Mouse (Mus musculus) thymus, postnatal 36 days (tissue): ENCODE data around the gene Chrm3.

Experiments used
- DNase-seq, 2 experiments: peaks; one replicate each; pipeline ENCODE4 v3.0.0; 2022; ENCODE audit warnings: mixed read lengths in 2 of 2

Gene Chrm3

DNA sequence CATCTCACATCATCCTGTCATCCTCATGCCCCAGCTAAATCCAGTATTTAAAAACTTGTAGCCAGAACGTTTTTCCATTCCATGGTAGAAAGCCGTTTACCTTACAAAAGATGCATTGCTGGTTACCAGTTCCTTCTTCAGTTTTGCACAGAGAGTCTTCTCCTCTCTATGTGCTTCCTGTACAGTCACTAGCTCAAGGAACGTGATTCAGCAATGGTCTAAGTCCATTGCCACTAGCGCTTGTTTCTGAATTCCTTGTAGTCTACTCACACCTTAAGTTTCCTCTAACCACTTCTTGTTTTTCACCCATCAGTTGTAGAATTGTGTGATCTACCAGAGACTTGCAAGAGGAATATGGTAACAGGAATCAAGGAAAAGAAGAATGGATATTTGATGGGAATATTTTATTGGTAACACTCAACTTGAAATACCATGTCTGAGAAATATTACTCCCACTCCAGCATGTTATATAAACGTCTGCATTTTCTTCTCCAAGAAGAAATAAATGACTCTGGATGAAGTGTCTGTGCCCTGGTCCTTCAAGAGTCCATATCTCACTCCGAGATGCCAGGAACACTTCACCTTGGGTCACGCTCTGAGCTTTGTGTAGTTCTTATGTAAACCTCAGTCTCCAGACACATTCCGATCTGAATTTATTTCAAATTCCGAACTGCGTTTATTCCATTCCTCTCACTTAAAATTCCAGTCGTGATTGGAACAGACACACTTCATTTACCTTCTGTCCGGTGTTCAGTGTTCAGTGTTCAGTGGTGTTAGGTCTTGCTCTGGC is 293.6 kb downstream of the Chrm3 start:
- DNase-seq, result no peak

DNA sequence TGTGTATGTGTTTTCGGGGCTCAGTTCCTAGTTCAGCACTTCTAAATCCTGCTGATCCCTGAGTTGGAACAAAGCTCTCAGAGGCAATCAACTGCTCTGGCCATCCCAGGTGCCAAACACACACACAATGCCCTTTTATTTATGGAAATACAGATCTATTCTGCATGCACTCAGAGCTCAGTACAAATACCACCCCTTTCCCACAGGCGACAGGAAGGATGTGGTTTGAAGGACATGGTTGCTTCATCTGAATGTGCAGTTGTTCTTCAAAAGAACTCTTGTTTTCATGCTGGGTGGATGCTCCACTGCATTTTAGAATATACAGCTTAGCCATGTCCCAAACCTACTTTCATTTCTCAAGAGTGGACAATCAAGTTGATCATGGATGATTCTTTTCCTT is 294.9 kb downstream of the Chrm3 start:
- peak; percentile 60 to 62 for DNase-seq

DNA sequence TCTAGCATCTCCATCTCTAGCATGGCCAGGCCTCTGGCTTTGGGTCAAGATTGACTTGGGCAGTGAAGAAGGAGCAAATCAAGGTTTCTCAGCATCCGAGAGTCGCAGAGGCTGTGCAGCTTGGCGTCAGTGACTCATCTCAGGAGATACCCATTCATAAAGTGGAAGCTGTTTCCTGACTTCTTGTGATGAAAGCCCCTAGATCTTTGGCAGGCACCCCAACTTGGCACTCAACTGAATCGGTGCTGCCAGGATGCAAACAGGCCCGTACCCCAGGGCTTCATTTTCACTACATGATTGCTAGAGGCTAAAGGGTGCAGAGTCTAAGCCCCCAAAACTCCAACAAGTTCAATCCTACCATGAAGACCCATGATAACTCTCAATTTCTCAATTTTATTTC is 298.0 kb downstream of the Chrm3 start:
- no peak for DNase-seq

DNA sequence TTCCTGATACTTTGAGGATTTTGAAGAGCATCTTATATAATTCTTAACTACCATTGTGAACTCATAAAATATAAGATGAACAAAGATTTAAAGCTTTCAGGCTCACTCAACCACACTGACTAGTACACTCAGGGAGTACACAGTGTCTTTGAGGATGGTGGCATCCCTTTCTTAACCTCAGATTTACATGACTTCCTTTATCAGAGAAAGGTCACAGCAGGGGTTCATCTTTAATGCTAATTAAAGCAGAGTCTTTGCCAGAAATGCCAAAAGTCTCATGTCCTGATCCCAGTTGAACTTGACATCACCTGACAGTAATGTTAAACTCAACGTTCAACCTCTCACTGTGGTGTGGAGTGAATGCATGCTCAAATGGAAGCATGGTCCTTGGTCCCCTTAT is 301.7 kb downstream of the Chrm3 start:
- no peak for DNase-seq

DNA sequence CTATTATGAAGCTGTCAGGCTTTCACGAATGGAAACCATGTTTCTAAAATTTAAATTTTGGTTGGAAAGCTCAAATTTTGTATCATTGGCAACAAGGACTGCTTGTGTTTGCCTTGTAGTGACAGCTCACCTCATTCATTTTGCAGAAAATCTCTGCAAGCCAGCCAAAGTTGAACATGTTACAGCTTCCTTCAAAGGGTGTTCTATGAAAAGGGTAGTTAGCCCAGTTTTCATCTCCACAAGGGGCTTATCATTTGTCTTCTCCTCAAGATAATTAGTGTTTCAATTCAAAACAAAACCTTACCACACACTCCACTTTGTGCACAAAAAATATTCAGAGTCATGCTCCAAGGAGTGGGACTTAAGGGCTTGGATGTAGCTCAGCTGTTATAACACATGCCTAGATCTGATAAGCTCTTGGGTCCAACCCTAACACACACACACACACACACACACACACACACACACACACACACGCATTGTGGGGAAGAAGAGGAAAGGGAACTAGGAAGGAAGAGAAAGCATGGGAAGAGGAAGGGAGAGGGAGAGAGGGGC is 302.9 kb downstream of the Chrm3 start:
- DNase-seq, result no peak

DNA sequence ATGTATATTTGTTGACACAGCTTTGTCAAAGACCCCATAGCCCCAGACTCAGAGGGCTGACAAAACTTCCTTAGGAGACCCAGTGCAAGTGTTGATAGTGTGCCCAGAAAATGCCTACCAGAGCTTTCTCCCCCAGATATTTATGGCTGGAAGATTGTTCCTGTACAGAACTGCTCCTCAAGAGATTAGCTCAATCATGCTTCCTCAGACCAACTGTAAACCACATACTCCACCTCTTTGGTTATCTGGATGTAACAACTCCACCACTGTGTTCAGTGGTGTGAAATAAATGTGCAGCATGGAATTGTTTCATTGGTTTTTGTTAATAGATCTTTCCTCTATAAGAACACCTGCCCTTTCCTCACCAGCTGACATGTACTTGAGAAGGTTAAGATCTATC is 306.6 kb downstream of the Chrm3 start:
- no peak for DNase-seq

DNA sequence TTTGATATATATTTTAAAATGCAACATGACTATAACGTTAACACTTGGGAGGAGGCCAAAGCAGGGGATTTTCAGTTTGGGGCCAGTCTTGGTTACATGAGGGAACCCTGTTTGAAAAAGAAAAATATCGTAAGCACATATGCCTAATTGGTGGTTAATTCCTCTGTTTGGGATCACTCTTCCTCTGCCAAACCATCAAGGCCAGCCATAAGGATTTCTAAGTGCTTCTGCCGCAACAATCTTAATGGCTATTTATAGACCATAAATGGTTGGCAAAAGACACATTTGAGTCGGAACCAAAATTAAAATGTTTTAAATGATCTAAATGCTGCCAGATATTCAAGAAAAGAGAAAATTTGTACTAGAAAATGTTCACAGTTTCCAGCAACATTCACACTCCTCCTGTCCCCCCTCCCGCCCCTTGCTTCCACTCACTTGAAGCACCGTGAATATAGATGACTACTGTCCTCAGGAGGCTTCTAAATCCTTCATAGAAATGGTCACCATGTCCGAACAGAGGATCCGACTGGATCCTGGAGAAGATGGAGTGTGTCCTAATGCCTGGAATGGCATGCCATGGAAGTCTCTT is 307.3 kb downstream of the Chrm3 start:
- no peak for DNase-seq

DNA sequence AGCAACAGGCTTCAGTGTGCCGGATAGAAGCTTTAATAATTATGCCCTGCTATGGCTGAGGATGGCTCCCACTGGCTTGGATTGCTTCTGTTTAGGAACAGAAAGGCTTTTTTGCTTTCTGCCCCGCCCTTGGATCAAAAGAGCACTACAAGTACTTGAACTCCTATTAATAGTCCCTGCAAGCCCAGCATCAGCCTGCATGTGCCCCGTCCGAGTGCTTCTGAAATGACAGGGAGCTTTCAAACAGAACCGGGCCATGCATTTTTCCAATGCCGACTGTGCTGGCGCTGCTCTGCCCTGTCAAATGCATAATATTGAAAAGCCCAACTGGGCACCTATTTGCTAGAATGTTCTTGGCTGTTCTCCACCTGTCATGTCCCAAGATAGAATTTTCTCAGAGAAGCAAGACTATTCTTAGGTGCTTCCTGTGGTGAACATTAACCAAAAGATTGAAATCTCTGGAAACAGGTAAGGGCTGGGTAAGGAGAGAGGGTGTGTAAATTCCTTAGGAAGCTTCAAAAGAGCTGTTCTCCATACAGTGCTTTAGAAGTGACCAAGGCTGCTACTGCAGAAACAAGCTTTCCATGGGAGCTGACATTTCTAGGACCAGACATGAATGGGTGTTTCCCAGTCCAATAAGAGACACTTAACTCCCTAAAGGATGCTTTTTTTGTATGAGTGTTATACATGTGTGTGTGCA is 314.8 kb downstream of the Chrm3 start:
- no peak for DNase-seq

DNA sequence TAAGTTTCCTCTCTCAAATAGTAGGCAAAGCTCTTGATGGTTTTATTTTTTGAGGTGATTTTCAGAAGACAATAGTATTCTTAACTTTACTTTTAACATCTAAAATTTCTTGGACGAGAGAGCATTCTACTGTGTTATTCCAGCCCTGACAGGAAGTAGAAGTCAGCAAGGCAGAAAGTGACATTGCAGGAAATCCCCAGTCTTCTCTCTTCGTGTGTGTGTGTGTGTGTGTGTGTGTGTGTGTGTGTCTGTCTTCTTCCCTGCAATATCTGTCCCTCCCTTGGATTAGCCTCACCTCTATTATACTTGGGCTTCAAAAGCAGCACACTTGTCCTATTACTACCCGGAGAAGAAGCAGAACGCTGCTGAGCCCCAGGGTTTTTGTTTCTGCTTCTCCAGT is 316.6 kb downstream of the Chrm3 start:
- no peak for DNase-seq

DNA sequence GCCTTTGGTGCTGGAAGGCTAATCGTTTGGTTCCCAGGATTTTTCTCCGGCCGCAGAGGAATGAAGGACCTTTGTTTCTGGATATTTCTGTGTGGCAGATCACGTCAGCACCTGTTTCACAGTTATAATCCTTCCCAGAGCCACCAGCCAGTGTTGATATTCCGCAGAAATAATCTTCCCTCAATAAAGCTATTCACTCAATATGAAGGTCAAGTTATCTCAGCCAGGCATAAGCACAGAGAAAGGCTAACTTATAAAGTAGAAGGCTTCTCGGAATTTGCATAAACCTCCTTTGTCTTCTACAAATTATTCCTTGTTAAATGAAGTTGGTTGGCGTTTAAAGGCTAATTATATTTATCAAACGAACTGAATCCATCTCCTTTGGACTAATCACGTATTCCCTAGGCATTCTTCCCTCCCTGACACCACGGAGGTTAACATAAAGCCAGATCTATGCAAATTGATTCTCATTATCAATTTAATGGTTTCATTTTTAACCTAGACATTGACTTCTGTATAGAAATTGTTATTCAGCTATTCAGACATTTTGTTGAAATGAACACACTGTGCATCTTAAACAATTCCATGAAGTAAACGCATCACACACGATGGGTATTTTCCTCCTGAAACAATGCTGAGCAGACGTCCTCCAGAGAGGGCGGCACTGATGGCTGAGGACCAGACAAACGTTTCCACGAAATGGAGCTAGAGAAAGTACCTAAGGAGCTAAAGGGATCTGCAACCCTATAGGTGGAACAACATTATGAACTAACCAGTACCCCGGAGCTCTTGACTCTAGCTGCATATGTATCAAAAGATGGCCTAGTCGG is 326.9 kb downstream of the Chrm3 start:
- DNase-seq, result no peak

DNA sequence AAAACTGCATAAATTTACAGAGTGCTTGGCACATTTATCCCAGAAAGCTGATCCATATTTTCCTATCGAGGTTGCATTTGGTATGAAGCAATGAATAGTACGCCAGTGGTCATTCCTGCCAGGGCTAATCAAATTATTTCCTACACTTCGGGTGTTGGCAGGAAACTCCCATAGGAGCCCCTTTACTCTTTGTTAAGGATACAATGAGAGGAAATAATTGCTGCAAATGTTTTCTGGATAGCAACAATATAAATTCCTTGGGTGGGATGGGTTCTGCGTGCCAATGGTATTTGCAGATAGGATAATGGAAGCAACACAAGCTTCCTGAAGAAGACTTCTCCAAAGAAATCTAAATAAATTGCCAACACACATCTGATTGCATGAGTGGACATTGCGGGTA is 329.1 kb downstream of the Chrm3 start:
- DNase-seq, result no peak

DNA sequence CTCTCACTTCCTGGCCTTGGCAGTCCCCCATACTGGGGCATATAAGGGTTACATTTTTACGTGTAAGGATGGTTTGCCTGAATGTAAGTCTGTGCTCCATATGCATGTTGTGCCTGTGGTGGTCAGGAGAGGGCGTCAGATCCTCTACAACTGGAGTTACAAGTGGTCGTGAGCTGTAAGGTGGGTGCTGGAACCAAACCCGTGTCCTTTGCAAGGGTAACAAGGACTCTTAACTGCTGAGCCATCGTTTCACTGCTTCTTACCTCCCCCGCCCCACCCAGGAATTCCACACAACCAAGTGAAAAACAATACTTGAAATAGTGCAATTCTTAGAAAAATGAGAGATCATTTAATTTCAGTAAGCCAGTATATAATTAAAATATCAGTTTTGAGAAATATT is 330.7 kb downstream of the Chrm3 start:
- DNase-seq, result no peak

DNA sequence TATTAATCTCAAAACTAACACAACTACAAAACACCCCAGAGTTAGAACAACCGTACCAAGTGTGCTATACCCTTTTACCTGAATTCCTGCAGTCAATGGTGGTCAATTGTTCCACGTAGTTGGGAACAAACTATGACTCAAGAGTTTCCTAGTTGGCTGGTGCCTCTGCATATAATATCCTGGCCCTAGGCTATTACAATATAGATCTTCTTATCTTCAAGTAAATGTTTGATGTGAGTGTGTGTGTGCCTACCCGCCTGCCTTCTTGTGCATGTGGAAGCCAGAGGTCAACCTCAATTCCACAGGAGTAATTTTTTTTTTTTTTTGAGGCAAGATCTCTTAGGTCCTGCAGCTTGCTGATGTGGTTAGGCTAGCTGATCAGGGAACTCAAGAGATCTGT is 335.5 kb downstream of the Chrm3 start:
- no peak for DNase-seq

DNA sequence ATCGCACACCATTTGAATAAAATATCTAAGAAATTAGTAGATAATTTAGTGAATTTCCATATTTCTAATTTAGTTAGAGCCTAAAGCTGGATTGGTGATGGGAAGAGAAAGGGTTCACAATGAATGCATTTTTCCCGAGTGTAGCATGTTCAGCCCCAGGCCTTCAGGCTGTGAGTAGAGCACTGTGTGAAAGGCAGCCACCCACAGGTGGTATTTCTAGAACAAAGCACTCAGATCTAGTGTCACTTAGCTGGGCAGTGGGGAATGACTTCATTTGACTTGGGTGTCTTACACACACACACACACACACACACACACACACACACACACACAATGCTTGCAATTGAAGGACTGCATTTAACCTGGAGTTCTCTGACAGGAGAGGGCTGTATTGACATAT is 337.5 kb downstream of the Chrm3 start:
- no peak for DNase-seq

DNA sequence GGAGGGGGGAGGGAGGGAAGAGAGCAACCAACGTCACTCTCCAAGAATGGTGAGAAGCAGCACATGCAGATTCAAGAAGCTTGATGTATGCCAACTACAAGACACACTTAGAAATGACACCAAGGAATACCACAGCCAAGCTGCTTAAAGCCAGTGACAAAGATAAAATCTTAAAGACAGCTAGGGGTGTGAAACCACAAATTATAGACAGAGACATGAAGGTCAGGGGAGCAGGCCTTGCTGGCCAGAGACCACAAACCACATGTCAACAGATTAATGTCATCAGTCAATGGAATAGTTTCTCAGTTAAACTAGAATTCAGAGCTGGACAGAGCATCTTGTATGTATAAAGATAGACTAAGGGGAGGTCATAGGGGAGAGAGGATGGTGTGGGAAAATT is 341.4 kb downstream of the Chrm3 start:
- DNase-seq, result no peak

DNA sequence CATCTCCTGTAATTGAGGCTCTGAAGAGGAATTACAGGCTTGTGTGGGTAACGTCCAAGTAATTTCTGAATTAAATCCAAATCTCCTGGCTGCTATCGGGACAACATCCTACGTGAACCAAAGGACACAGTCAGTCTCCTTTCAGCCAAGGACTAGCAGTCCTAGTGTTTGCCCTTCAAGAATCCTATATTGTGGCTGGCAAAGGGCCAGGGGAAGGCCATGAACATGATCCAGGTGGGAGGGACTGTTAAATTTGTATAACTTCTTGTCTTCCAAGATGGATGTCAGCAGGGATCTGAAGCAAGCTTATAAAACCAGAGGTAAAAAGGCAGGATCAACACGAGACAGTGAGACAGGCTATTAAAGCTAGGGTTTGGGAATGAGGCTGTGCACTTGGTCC is 357.7 kb downstream of the Chrm3 start:
- no peak for DNase-seq

DNA sequence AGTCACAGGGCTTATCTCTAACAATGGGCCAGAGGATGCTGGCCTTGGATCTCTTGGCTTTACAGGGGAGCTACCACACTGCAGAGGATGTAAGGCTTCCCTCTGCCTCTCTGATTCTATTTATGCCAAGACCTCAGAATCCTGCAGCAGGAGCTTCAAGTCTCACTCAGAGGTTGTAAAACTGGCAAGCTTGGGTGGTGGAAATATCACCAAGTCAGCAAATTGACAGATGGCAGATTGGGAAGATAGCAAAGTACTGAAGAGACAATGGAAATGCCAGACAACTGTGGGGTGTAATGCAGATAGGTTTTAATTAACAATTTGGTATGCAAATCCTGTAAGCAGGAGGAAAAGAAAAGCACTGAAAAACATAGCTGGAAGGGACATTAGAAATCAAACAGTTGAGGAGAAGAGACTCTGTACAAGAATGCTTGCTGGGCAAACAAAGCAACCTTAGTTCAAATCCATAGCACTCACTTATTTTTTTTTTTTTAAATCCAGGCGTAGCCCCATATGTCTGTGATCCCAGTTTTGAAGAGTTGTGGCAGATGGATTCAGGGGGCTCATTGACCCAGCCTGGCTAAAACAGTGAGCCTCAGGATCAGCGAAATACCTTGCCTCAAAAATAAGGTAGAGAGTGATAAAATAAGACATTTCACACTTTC is 362.9 kb downstream of the Chrm3 start:
- DNase-seq, result no peak

DNA sequence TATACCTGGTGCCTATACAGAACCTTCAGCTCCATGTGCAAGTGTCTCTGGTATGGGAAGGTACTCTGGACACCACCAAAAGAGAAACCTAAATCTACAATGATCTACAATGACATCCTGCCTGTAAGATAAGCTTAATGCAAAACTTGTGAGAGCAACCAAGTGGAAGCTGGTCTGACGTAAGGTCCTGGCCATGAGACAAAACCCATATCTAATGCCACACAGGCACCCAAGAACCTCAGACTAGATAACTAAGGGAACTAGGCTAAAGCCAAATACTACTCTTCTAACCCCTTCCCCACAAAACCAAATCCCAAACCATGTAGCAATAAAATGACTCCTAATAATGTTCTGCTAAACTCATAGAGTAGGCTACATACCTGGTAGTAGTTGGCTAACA is 364.8 kb downstream of the Chrm3 start:
- no peak for DNase-seq

DNA sequence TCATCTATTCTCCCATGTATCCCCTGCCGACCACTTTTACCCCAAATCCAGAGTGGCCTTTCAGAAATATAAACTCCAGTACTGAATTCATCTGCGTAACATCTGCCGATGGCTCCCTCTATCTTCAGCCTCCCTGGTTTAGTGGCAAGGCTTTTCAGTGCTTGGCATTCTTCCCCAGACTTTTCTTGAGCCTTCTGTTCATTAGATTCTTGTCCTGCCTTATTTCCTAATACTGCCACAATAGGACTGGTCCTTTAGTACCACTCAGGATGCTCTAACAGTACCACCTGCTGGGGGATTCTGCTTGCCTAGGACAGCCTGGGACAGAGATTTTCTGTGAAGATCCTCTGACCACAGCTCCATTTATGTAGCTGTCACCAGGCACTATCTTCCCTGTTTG is 367.1 kb downstream of the Chrm3 start:
- DNase-seq, result no peak

DNA sequence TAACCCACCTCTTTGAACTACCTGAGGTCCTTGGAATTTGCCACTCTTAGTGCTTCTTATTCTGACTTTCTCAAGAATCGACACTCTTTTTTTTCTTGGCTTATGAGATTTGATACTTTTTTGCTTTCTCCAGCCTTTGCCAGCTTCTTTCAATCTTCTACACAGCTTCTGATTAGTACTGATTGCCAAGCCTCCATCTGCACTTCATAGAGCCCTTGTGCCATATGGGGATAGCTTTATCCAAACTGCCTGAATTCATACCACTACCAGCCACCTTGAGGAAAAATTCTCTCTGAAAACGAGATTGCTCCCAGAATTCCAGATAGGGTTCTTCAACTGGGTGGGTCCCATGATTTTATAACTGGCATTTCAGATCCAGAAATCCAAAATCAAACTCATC is 368.0 kb downstream of the Chrm3 start:
- DNase-seq, result no peak

DNA sequence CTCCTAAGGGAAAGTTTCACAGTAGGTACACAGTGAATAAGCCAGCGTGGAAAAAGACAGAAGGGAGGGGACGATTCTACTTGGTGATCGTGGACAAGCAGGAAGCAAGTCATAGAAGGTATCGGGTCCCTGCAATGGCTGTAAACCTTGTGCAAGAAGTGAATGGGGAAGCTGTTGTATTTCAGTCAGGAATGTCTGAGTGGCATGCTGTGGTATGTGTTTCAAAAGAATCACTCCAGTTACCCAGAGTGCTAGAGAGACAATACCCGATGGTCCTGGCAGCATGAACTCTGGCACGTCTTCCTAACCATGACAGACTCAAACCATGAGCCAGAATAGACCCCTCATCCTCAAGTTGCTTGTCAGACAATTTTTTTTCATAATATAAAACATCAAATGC is 375.0 kb downstream of the Chrm3 start:
- DNase-seq, result no peak

DNA sequence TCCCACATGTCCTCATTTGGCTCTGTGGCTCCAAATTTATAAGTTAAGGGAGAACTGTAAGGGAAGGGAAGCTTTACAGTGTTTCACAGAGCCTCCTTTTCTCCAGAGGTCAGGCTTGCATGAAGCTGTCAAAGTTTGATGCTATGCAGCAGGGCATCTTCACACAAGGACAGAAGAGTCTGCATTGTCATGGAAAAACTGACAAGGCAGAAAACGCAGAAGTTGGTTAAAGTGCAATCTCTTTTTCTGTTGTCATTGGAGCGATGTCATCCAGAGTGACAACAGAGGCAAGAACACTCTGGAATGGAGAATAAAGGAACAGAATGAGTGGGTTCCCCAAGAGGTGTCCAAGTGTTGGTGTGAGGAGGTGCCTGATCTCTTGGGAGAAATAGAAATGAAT is 377.4 kb downstream of the Chrm3 start:
- DNase-seq, result no peak

DNA sequence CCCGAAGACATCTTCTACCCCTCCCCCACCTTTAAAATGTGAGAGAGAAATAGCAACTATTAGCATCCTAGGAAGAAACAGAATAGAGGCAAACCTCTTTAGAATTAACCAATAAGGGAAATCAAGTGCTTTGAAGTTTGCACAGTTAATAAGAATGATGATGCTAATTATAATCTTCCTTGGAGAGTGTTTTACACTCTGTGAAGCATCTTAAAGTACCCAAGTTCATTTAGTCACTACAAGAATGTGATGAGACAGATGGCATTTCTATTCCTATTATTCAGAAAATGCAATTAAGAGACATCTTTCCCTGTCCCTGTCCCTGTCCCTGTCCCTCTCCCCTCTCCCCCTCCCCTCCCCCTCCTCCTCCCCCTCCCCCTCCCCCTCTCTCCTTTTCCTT is 382.9 kb downstream of the Chrm3 start:
- DNase-seq, result no peak
